Mouse (Mus musculus) right cerebral cortex, postnatal 25 days (tissue): ENCODE results near the gene Apof.

ENCODE experiments used
- DNase-seq: peaks from one replicate; pipeline ENCODE4 v3.0.0; 2022

The Apof gene

DNA sequence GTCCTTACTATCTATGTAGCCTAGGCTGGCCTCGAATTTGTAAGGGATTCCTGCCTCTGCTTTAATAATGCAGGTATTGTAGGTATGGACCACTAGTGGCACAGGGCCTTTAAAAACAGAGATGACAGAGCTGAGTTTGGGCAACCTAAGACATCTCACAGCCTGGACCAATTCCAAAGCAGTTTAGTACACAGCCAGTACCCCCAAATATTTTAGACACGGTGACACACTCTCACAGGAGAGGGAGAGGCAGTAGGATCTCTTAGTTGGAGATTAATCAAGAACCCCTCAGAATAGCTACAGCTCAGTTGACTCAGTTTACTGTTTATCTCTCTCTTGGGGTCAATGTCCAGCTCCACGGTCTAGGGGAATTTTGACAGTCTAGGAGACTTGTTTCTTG is 33.9 kb downstream of the Apof start:
- no peak for DNase-seq

DNA sequence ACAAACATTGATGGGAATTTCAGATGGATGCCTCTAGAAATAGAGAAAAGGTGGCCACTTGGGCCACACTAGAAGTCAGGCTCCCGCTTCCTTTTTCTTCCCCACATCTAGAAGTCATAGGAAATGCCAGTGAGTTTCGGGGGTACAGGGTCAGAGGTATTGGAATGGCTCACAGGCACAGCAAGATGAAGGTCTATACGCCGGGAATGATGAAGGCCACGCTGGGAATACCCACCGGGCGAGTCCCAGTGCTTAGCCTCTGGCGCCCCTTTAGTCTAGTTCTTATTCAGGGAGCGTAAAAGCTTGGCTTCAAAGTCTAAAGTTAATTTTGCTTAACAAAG is 34.3 kb downstream of the Apof start:
- no peak for DNase-seq

GRCm38 (mm10) chr10:128303126-128304021 is 34.9 kb downstream of the Apof start, which contains the start of gene Pan2:
Pan2 (plus strand) TSS chr10:128303335.
- DNase-seq = peak; percentile 100

DNA sequence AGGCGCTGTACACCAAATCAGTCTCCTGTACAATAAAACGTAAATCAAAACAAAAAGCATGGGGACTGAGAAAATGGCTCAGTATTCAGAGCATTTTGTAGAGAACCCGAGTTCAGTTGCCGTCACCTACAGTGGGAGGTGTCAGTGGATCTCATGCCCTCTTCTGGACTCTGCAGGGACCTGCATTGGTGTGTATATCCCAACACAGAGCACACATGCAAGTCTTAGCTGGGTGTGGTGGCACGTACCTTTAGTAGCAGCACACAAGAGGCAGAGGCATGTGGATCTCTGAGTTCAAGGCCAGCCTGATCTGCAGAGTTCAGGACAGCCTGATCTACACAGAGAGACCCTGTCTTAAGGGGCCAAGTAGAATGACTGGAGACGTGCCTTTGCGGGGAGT is 41.2 kb downstream of the Apof start:
- no peak for DNase-seq

DNA sequence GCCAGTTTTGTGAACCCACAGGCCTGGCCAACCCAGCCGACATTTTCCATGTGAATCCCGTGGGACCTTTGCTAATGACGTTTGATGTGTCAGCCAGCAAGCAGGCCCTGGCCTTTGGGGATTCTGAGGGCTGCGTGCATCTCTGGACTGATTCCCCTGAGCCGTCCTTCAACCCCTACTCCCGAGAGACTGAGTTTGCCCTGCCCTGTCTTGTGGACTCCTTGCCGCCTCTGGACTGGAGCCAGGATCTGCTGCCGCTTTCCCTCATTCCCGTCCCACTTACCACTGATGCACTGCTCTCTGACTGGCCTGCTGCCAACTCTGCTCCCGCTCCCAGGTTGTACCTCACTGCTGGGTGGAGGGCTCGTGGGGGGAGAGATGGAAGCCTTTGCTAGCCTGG is 41.7 kb downstream of the Apof start:
- no peak for DNase-seq

DNA sequence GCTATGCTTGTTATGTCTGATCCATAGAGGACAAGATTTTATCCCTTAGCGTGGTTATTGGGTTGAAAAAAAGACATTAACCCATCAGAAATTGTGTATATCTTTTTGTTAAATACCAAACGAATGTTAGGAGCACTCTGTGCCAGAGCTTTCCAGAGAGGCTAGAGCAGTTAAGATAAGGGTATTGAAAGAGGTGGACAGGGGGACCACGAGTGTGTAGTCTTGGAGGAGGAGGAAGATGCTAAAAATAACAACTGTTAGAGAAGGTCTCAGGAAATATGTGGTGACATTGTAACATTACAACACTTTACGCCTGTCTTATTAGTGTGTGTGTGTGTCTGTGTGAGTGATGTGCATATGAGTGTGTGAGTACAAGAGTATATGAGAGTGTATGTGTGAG is 42.4 kb downstream of the Apof start:
- DNase-seq = no peak

DNA sequence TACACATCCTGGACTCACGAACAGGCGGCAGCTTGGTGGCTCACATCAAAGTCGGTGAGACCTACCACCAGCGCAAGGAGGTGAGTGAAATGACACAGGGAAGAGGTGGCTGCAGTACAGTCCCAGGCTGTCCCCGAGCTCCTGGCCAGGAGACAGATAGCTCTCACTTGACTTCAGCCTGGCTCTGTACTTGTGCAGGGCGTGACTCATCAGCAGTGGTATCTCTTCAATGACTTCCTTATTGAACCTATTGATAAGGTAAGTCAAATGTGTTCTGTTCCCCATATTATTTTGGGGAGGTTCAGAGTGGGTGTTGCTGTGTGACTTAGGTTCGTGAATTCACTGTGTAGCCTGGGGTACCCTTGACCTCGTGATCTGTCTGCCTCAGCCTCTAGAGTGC is 47.1 kb downstream of the Apof start:
- DNase-seq = no peak
